Mouse (Mus musculus): Measurements from ENCODE around the gene Kif12.

DNA sequence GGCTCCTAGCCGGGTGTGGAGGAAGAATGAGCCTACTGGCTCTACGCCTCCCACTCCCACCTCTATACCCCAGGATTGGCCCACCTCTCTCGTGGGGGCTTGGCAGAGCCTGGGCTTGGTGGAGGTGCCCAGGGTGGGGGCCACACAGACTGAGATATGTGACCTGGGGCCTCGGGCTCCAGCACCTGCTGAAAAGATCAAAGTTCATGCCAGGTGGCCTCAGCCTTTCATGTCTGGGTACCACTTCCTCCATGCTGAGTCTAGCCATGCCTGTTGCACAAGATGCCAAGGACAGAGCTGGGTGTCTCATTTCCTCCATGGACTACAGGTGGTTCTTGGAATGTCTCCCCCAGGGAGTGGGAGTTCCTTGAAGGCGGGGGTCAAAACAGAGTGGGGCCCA is 5.6 kb downstream of the Kif12 start:
- TF ChIP-seq HCFC1 (IDR thresholded peaks at IDR 0.05; ENCODE audit: borderline replicate concordance, insufficient read depth, low read length) (no peak), ZC3H11A (IDR thresholded peaks at IDR 0.05; ENCODE audit: borderline replicate concordance, low read depth, low read length) (no peak), ZNF384 (IDR thresholded peaks at IDR 0.05; ENCODE audit: low read depth, low read length) (no peak)
